Mouse (Mus musculus): ENCODE data around the gene Tead1. TPM values are rescaled to one million over a fixed set of nuclear protein-coding genes. Genes with fewer than 3 reads are reported as not detected.

Gene Tead1
- polyA plus RNA-seq, 1 experiment, result 2.1 TPM

DNA sequence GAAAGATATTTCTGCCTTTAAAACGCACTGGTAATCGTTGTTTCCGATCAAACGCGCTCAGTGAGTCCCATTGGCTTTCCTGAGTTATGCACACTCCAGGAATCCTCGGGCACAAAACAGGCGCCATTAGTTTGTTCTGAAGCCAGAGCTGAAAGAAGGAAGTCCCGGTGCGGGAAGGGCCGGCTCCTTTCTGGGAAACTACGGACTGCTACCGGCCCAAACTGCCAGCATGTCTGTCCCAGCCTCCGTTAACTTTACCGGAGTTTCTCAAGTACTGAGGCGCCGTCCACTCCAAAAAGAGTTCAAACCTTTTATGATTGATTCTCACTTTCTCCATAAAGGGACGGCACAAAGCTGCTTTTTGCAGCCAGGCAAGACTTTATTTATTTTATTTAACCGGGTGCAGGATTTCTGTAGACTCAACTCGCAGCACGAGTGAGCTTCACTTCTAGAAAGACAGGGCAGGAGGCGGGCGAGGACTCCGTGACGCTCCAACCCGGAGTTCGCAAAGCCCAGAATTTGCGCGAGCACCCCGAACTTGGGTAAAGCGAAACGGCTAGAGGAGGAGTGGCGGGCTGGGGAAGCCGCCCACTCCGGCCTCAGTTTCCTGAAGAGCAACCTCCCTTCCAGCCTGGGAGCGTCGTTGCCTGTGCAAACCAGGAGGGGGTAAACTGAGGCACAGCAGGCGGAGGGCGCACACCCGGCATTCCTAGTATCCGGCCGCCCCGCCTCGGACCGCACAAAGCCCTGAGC is 524 bp upstream of the Tead1 start:
- H3K4me3 ChIP-seq (ENCODE audit: control insufficient read depth, low read depth, low read length), result peak overlapping the region; percentile 90
- TF ChIP-seq POLR2A (IDR thresholded peaks at IDR 0.05; ENCODE audit: control insufficient read depth, low read depth, low read length) (no peak), CTCF (IDR thresholded peaks at IDR 0.05; ENCODE audit: control insufficient read depth, insufficient read depth, insufficient replicate concordance, low read depth, low read length) (no peak)
- peaks cover 4% of the 10 kb centered on the region; the same call in 1 of the 2 replicates for H3K4me1 ChIP-seq (ENCODE audit: control insufficient read depth, insufficient read depth, low read length)
- no peaks in the 10 kb centered on the region; the same call in 1 of the 2 replicates for H3K27me3 ChIP-seq (ENCODE audit: control insufficient read depth, insufficient read depth, low read length)
- H3K27ac ChIP-seq (ENCODE audit: control insufficient read depth, insufficient read depth, low read depth, low read length), result peak overlapping the region; percentile 9
- H3K36me3 ChIP-seq (ENCODE audit: control insufficient read depth, insufficient read depth, low read length), result no peaks in the 10 kb centered on the region

DNA sequence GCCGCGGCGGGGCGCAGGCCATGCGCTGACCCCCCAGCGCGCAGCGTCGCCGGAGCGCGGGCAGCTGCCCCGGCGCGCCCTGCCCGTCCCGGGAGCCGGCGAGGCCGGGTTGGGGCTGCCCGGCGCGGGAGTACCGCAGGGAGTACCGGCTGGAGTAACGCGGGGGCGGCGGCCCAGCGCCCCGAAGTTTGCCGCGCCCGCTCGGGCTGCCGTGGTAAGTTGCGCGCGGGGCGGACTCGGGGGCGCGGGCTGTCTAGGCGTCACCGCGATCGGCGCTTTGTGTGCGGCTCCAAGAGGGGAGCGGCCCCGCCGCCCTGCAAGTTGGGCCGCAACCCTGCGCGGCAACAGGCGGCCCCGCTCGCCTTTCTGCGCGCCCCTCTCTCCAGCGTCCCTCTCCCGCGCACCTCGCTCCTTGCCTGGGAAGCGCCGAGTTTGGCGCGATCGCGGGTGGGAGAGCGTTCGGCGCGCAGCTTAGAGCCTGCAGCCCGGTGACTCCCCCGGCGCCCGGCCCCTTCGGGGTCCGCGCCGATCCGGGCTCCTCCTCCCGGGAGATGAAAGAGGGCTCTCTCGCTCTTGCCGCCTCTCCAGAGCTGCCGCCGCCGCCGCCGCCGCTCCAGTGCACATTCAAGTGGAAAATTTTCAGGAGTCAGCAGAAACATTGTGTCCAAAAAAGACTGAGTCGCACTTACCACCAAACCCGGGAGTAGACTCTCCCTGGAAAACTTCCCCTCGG is 561 bp downstream of the Tead1 start:
- H3K4me1 ChIP-seq (ENCODE audit: control insufficient read depth, insufficient read depth, low read length), result peaks cover 4% of the 10 kb centered on the region; the same call in 1 of the 2 replicates
- TF ChIP-seq CTCF (IDR thresholded peaks at IDR 0.05; ENCODE audit: control insufficient read depth, insufficient read depth, insufficient replicate concordance, low read depth, low read length), result no peak
- no peak for TF ChIP-seq POLR2A (IDR thresholded peaks at IDR 0.05; ENCODE audit: control insufficient read depth, low read depth, low read length)
- H3K4me3 ChIP-seq (ENCODE audit: control insufficient read depth, low read depth, low read length), result peak overlapping the region; percentile 90
- H3K36me3 ChIP-seq (ENCODE audit: control insufficient read depth, insufficient read depth, low read length), result no peaks in the 10 kb centered on the region
- no peaks in the 10 kb centered on the region; the same call in 1 of the 2 replicates for H3K27me3 ChIP-seq (ENCODE audit: control insufficient read depth, insufficient read depth, low read length)
- peak overlapping the region; percentile 64; the same call in 1 of the 2 replicates for H3K27ac ChIP-seq (ENCODE audit: control insufficient read depth, insufficient read depth, low read depth, low read length)

DNA sequence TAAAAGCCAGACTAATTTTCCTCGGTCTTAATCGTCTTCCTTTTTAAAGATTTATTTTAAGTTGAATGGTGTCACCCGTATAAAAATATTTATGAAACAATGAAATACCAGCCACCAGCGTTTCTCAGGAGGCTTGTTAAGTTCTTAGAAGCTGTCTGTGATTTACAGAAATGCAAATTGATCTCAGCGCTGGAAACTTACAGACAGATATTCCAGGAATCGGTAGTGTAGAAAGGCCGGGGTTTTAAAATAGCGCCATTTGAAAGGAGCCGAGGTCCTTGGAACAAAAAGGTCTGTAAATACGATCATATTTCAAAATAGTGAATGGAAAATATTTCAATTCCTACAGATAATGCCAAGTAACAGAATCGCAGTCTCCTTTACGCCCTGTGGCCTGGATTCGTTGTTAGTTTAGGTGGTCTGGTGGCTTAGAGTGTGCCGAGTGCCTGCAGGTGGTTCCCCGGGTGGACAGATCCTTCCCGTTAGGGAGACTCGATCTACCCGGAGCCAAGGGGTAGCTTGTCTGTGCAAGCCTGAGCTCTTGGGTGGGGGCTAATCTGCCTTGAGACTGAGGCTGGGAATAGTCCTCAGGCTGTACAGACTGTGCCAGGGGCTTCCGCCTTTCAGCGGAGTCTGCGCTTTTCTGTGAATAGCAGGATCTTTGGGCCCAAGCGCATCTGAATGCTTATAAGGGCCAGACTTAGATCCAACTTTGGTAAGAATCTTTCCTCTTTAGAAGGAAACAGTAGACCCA is 1.6 kb downstream of the Tead1 start:
- H3K4me1 ChIP-seq (ENCODE audit: control insufficient read depth, insufficient read depth, low read length), result peaks cover 4% of the 10 kb centered on the region; the same call in 1 of the 2 replicates
- H3K27ac ChIP-seq (ENCODE audit: control insufficient read depth, insufficient read depth, low read depth, low read length), result no peak overlapping the region
- no peaks in the 10 kb centered on the region for H3K36me3 ChIP-seq (ENCODE audit: control insufficient read depth, insufficient read depth, low read length)
- H3K27me3 ChIP-seq (ENCODE audit: control insufficient read depth, insufficient read depth, low read length), result no peaks in the 10 kb centered on the region; the same call in 1 of the 2 replicates
- H3K4me3 ChIP-seq (ENCODE audit: control insufficient read depth, low read depth, low read length), result peak overlapping the region; percentile 1; the same call in 1 of the 2 replicates
- TF ChIP-seq POLR2A (IDR thresholded peaks at IDR 0.05; ENCODE audit: control insufficient read depth, low read depth, low read length) (no peak), CTCF (IDR thresholded peaks at IDR 0.05; ENCODE audit: control insufficient read depth, insufficient read depth, insufficient replicate concordance, low read depth, low read length) (no peak)

DNA sequence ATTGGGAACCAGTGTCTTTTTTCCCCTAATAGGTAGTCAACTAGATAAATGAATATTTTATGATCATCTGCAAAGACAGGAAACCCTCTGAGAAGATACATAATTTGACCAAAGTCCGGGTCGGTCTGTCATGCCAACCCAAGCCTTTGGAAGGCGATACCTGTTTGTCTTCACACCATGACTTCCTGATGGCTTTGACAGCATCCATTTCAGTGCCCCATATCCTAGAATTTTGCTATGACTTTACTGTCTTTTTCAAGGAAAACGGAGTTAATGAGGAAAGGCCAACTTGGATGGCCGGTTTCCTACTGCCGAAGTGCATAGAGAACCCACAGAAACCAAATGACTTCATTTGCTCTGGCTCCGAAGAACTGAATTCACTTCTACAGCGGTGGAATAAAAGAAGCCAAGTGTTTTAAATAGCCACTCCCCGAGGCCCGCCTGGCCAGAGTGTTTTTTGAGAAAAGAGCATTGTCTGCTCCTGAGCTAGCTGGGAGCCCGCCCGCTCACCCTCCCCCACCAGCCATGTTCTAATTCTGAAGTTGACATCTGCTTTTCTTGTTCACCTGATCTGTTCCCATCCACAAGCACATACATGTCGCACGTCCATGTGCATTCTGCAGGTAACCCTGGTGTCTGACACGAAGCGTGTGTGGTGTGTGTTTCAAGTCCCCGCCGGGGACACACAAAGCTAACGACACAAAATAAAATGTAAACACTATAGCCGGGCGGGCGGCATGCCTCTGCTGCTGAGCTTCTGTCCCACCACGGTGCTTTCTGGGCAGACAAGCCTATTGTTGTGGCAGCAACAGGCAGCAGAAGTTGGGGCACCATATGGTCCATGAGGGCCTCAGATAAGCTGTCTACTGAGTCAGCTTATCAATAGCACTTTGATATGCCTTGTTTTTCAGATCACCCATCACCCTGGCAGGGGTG is 5.8 kb downstream of the Tead1 start:
- H3K27me3 ChIP-seq (ENCODE audit: control insufficient read depth, insufficient read depth, low read length), result no peaks in the 10 kb centered on the region; the same call in 1 of the 2 replicates
- H3K4me3 ChIP-seq (ENCODE audit: control insufficient read depth, low read depth, low read length), result no peak overlapping the region
- TF ChIP-seq POLR2A (IDR thresholded peaks at IDR 0.05; ENCODE audit: control insufficient read depth, low read depth, low read length), result no peak
- no peaks in the 10 kb centered on the region for H3K36me3 ChIP-seq (ENCODE audit: control insufficient read depth, insufficient read depth, low read length)
- no peak overlapping the region for H3K27ac ChIP-seq (ENCODE audit: control insufficient read depth, insufficient read depth, low read depth, low read length)
- H3K4me1 ChIP-seq (ENCODE audit: control insufficient read depth, insufficient read depth, low read length), result peaks cover 1% of the 10 kb centered on the region; the same call in 1 of the 2 replicates

DNA sequence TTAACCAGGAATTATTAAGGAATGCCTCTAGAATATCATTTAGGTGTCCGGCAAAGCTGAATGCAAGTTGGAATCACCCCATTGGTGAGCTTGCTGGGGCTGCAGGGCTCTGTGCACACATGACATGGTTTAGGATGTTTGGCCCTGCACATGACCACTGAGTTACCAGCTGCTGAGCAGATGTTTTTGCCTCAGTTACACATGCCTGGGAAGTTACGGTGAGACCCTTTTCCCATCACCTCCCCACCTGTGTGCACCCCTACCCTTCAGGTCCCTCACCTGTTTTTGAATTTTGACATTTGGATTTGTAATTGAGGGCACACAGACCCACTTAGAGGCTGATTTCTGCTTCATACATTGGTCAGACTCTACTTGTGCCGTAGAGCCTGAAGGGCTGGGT is 6.9 kb downstream of the Tead1 start:
- H3K4me1 ChIP-seq (ENCODE audit: control insufficient read depth, insufficient read depth, low read length), result no peaks in the 10 kb centered on the region; the same call in 1 of the 2 replicates
- no peaks in the 10 kb centered on the region for H3K27me3 ChIP-seq (ENCODE audit: control insufficient read depth, insufficient read depth, low read length)
- no peak overlapping the region for H3K4me3 ChIP-seq (ENCODE audit: control insufficient read depth, low read depth, low read length)
- no peak for TF ChIP-seq CTCF (IDR thresholded peaks at IDR 0.05; ENCODE audit: control insufficient read depth, insufficient read depth, insufficient replicate concordance, low read depth, low read length)
- TF ChIP-seq POLR2A (IDR thresholded peaks at IDR 0.05; ENCODE audit: control insufficient read depth, low read depth, low read length), result no peak
- H3K36me3 ChIP-seq (ENCODE audit: control insufficient read depth, insufficient read depth, low read length), result no peaks in the 10 kb centered on the region
- H3K27ac ChIP-seq (ENCODE audit: control insufficient read depth, insufficient read depth, low read depth, low read length), result no peak overlapping the region

DNA sequence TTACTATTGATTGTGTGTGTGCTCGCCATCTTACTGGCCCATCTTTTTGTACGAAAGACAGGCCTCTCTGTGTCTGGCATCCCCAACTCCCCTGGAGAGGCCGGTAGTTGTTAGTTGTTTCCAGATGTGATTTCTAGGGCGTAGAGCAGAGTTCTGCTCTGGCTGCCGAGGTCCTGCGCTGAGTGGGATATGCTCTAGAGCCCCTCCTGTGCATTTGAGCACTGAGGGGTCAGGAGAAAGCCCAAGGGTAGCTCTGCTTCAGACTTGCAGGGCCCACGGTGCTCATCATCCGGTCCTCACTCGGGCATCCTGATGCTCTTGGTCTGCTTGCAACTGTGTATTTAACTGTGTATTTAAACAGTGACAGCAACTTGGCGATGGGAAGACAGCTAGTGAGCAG is 7.5 kb downstream of the Tead1 start:
- TF ChIP-seq CTCF (IDR thresholded peaks at IDR 0.05; ENCODE audit: control insufficient read depth, insufficient read depth, insufficient replicate concordance, low read depth, low read length), result no peak
- no peak for TF ChIP-seq POLR2A (IDR thresholded peaks at IDR 0.05; ENCODE audit: control insufficient read depth, low read depth, low read length)
- H3K27ac ChIP-seq (ENCODE audit: control insufficient read depth, insufficient read depth, low read depth, low read length), result no peak overlapping the region
- no peaks in the 10 kb centered on the region for H3K4me1 ChIP-seq (ENCODE audit: control insufficient read depth, insufficient read depth, low read length)
- no peak overlapping the region for H3K4me3 ChIP-seq (ENCODE audit: control insufficient read depth, low read depth, low read length)
- no peaks in the 10 kb centered on the region for H3K36me3 ChIP-seq (ENCODE audit: control insufficient read depth, insufficient read depth, low read length)
- H3K27me3 ChIP-seq (ENCODE audit: control insufficient read depth, insufficient read depth, low read length), result no peaks in the 10 kb centered on the region

All from testis, adult 2 months (tissue).